Mouse (Mus musculus) neural tube, embryonic 14.5 days (tissue): ENCODE results near the gene Plod3. TPM values are rescaled to one million over a fixed set of nuclear protein-coding genes. Genes with fewer than 3 reads are reported as not detected.
A peak's percentile ranks its signal among the peaks of the same experiment; 100 is the strongest.

Experiments
- ATAC-seq: fragments of 200-750 bp; cut with Nextera tagmentation; 2 replicates; pipeline ENCODE4 v1.8.0; 2017; ENCODE audit warnings: low read depth, mild to moderate bottlenecking, moderate TSS enrichment, moderate library complexity
- H3K27ac ChIP-seq: fragments of 300-500 bp; sonication (generic); 2 replicates; pipeline ENCODE4 v1.5.1; 2014; ENCODE audit warnings: low read depth, mild to moderate bottlenecking, control low read depth, low read length, moderate library complexity, mixed read lengths
- H3K27me3 ChIP-seq: fragments of 300-500 bp; sonication (generic); 2 replicates; pipeline ENCODE4 v1.6.1; 2014; ENCODE audit warnings: low read length; ENCODE audit not compliant: control insufficient read depth, insufficient read depth
- H3K36me3 ChIP-seq: fragments of 300-500 bp; sonication (generic); 2 replicates; pipeline ENCODE4 v1.6.1; 2014; ENCODE audit warnings: low read length, mixed read lengths; ENCODE audit not compliant: control insufficient read depth, insufficient read depth
- H3K4me1 ChIP-seq: fragments of 300-500 bp; sonication (generic); 2 replicates; pipeline ENCODE4 v1.6.1; 2014; ENCODE audit warnings: low read length; ENCODE audit not compliant: control insufficient read depth, insufficient read depth
- H3K4me2 ChIP-seq: fragments of 300-500 bp; sonication (generic); 2 replicates; pipeline ENCODE4 v1.6.1; 2014; ENCODE audit warnings: mild to moderate bottlenecking, low read depth, low read length, control low read depth
- H3K4me3 ChIP-seq: fragments of 300-500 bp; sonication (generic); 2 replicates; pipeline ENCODE4 v1.5.1; 2014; ENCODE audit warnings: low read depth, low read length, control low read depth, mixed read lengths
- H3K9ac ChIP-seq: fragments of 300-500 bp; sonication (generic); replicated peaks from 2 replicates; pipeline ENCODE4 v1.6.1; 2014; ENCODE audit warnings: low read depth, mild to moderate bottlenecking, control low read depth, low read length, mixed read lengths
- H3K9me3 ChIP-seq: fragments of 300-500 bp; sonication (generic); 2 replicates; pipeline ENCODE4 v1.6.1; 2016; ENCODE audit warnings: low read length; ENCODE audit not compliant: control insufficient read depth
- WGBS: fragments of 180-500 bp; shearing (Covaris S2); extraction: QIAGEN DNeasy Blood & Tissue Kit; methylation state at CpG from one replicate; pipeline ENCODE4 v1.1.7; 2014; 5-methylcytosine and 5-hydroxymethylcytosine counted together
- polyA plus RNA-seq: library from polyadenylated mRNA; unstranded; fragments of >200 nt; fragmentation: Nextera tagmentation; extraction: Ambion mirVana; gene quantifications from 2 replicates; pipeline ENCODE4 v1.2.1, GENCODE M21; 2014

Plod3 gene
- polyA plus RNA-seq, 1 experiment from 2014 or later, result 30.5 TPM

DNA sequence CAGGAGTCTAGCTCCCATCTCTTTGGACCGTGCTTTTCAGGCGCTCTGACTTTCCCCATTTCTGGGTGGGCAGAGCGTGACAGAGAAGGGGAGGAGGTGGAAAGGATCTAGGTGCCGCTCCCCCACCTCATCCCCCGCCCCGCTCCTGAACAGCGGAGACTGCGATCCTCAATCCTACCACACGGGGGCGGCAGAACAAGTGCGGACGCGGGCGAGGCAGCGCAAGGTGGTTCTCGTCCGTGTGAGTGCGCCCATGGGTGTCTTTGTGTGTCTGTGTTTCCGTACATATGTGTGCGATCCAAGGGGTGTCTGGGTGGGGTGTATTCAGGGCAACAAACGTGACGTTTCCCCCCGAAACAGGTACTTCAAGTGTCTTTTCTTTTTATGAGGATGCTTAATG is 38.3 kb downstream of the Plod3 start:
- WGBS, result under 1% methylated on average over 23 of the region's 23 CpGs
- H3K9ac ChIP-seq, result no peak overlapping the region
- no peak overlapping the region for H3K27ac ChIP-seq
- ATAC-seq, result no peak; the same call in 1 of the 2 replicates
- no peaks in the 10 kb centered on the region for H3K4me1 ChIP-seq
- no peak overlapping the region for H3K4me2 ChIP-seq
- H3K36me3 ChIP-seq, result no peaks in the 10 kb centered on the region
- H3K9me3 ChIP-seq, result no peaks in the 10 kb centered on the region
- H3K4me3 ChIP-seq, result 0 out of 2 replicates have a peak overlapping the region, but pooled peaks have one; percentile 13
- H3K27me3 ChIP-seq, result peaks cover 32% of the 10 kb centered on the region

- Histone ChIP-seq H3K4me3 (0 out of 2 replicates have a peak within 1 kb of the TSS, but pooled peaks have one; percentile 13), H3K27ac (no peak within 1 kb of the TSS), H3K9ac (no peak within 1 kb of the TSS), H3K4me2 (no peak within 1 kb of the TSS), H3K36me3 (no peaks in the 10 kb centered on the region), H3K9me3 (no peaks in the 10 kb centered on the region), H3K4me1 (peaks cover 8% of the 10 kb centered on the region), H3K27me3 (peaks cover 40% of the 10 kb centered on the region)
- 24% methylated on average over 4 of the region's 4 CpGs for WGBS
- ATAC-seq, result no peak
Measured at GRCm38 (mm10) chr5:137026092-137026491, 39.3 kb downstream of the Plod3 start, which contains the start of gene Vgf. Gene Vgf, plus strand, starts transcription at chr5:137026392.

GRCm38 (mm10) chr5:137028561-137029272 is 41.9 kb downstream of the Plod3 start:
- ATAC-seq, result no peak
- Histone ChIP-seq H3K4me1 (peaks cover 18% of the 10 kb centered on the region), H3K27me3 (peaks cover 48% of the 10 kb centered on the region), H3K36me3 (no peaks in the 10 kb centered on the region), H3K4me3 (peak overlapping the region; percentile 46; the same call in 1 of the 2 replicates), H3K9ac (no peak overlapping the region), H3K27ac (no peak overlapping the region), H3K4me2 (peak overlapping the region; percentile 100), H3K9me3 (no peaks in the 10 kb centered on the region)
- 4% methylated on average over 25 of the region's 29 CpGs for WGBS

- Histone ChIP-seq H3K27ac (no peak overlapping the region), H3K9me3 (no peaks in the 10 kb centered on the region), H3K4me1 (peaks cover 18% of the 10 kb centered on the region), H3K4me3 (peak overlapping the region; percentile 46), H3K36me3 (no peaks in the 10 kb centered on the region), H3K4me2 (peak overlapping the region; percentile 100), H3K27me3 (peaks cover 48% of the 10 kb centered on the region), H3K9ac (peak overlapping the region; percentile 52)
- peak; percentile 1; the same call in 1 of the 2 replicates for ATAC-seq
- WGBS, result 0% methylated on average over 6 of the region's 8 CpGs
Measured at GRCm38 (mm10) chr5:137029273-137029585, 42.4 kb downstream of the Plod3 start.

DNA sequence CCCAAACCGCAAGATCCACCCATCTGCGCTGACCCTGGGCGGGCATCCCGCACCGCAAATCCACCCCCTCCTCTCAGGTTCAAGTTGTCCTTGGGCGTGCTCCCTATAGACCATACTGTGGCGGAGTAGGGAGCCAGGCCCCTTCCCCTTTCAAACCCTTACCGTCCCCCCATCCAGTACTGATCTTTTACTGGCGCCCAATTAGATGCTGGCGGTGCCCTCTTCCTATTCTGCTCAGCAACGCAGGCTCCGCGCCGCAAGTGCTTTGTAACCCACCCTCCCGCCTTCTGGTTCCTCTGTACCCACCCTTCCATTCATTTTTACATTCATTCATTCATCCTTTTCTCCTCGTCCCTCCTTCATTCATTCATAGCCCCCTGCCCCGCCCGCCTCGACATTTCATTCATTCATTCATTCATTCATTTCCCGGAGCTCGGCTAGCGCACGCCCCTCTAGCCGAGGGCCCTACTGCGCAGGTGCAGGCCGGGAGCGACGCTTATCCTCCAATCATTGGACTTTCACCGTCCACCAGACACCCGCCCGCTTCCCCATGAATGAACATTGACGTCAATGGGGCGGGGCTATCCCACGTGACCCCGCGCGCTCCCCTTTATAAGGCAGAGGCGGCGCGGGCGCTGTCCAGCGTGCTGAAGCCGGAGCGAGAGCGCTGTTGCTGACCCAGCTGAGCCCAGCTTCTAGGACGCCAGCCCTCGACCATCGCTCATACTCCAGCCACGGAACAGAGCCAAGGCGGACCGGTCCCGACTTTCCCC is 43.0 kb downstream of the Plod3 start:
- Histone ChIP-seq H3K27ac (no peak overlapping the region), H3K4me1 (peaks cover 18% of the 10 kb centered on the region), H3K9me3 (no peaks in the 10 kb centered on the region), H3K4me3 (peak overlapping the region; percentile 46), H3K36me3 (no peaks in the 10 kb centered on the region), H3K9ac (peak overlapping the region; percentile 52), H3K27me3 (peaks cover 46% of the 10 kb centered on the region), H3K4me2 (peak overlapping the region; percentile 100)
- under 1% methylated on average over 52 of the region's 52 CpGs for WGBS
- ATAC-seq, result peak; percentile 77

DNA sequence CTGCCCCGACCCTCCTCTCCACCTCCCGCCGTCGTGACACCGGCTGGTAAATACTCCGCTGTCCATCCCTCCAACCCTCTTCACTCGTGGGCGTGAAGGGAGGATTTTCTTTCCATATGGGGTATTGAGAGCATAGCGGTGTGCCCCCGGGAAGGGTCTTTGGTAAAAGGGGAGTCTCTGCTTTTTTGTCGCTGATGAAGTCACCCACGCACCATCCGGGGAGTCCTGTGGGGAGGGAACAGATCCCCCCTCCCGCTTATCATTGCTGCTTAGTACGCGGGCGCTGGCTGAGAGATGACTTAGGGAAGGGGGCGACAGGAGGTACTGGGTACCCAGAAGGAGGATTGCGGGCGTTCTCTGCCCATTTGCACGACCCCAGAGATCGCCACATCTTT is 43.6 kb downstream of the Plod3 start:
- peak overlapping the region; percentile 46 for H3K4me3 ChIP-seq
- peaks cover 18% of the 10 kb centered on the region for H3K4me1 ChIP-seq
- H3K9me3 ChIP-seq, result no peaks in the 10 kb centered on the region
- no peak overlapping the region for H3K27ac ChIP-seq
- WGBS, result 11% methylated on average over 22 of the region's 22 CpGs
- H3K36me3 ChIP-seq, result no peaks in the 10 kb centered on the region
- ATAC-seq, result no peak; the same call in 1 of the 2 replicates
- H3K9ac ChIP-seq, result peak overlapping the region; percentile 17; the same call in 1 of the 2 replicates
- peak overlapping the region; percentile 100 for H3K4me2 ChIP-seq
- H3K27me3 ChIP-seq, result peaks cover 46% of the 10 kb centered on the region

GRCm38 (mm10) chr5:137031076-137032032 is 44.5 kb downstream of the Plod3 start:
- no peak for ATAC-seq
- Histone ChIP-seq H3K9me3 (no peaks in the 10 kb centered on the region), H3K4me2 (peak overlapping the region; percentile 100), H3K36me3 (peaks cover 3% of the 10 kb centered on the region; the same call in 1 of the 2 replicates), H3K4me1 (peaks cover 18% of the 10 kb centered on the region), H3K27ac (no peak overlapping the region), H3K4me3 (peak overlapping the region; percentile 46), H3K9ac (peak overlapping the region; percentile 55), H3K27me3 (peaks cover 42% of the 10 kb centered on the region)
- WGBS, result under 1% methylated on average over 78 of the region's 78 CpGs

DNA sequence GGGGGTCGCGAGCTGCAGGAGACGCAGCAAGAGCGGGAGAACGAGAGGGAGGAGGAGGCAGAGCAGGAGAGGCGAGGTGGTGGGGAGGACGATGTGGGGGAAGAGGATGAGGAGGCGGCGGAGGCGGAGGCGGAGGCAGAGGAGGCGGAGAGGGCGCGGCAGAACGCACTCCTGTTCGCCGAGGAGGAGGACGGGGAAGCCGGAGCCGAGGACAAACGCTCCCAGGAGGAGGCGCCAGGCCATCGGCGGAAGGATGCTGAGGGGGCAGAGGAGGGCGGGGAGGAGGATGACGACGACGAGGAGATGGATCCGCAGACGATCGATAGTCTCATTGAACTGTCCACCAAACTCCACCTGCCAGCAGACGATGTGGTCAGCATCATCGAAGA is 45.2 kb downstream of the Plod3 start:
- Histone ChIP-seq H3K4me1 (peaks cover 18% of the 10 kb centered on the region), H3K9me3 (no peaks in the 10 kb centered on the region), H3K27ac (no peak overlapping the region), H3K4me3 (peak overlapping the region; percentile 46), H3K36me3 (peaks cover 9% of the 10 kb centered on the region), H3K4me2 (peak overlapping the region; percentile 100), H3K9ac (peak overlapping the region; percentile 55), H3K27me3 (peaks cover 36% of the 10 kb centered on the region)
- no peak for ATAC-seq
- 5% methylated on average over 30 of the region's 33 CpGs for WGBS
